Mouse (Mus musculus) CD8-positive naive resting alpha-beta T cell, adult 2 months (primary cell): ENCODE data around the gene Exoc3l2.
"Not testable (repeated sequence)": the region's sequence is repeated elsewhere in the genome, so short reads cannot be mapped to it uniquely, and the experiment has no call there.

Experiments used
- DNase-seq, 2 experiments: peaks; one replicate each; pipeline ENCODE4 v3.0.0; 2022; ENCODE audit warnings: low read depth in 2 of 2, low spot score in 2 of 2

Exoc3l2 gene

DNA sequence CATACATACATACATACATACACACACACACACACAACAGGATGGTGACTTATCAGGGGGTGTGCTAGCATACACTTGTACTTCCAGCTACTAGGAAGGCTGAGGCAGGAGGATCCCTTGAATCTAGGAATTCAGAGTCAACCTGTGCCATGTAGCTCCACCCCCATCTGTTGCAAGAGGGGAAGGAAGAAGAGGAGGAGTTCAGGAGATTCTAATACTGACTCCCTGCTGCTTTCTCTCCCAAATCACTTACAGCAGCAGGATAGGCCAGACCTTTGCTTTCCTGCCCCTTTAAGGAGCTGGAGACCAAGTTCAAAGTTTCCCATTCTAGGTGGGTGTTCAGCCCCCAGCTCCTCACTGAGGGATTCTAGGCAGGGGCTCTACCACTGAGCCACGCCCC lies 22.4 kb downstream of the Exoc3l2 start:
- DNase-seq, result no peak

- DNase-seq, result no peak
Observed at GRCm38 (mm10) chr7:19486549-19486948, 23.4 kb downstream of the Exoc3l2 start.

DNA sequence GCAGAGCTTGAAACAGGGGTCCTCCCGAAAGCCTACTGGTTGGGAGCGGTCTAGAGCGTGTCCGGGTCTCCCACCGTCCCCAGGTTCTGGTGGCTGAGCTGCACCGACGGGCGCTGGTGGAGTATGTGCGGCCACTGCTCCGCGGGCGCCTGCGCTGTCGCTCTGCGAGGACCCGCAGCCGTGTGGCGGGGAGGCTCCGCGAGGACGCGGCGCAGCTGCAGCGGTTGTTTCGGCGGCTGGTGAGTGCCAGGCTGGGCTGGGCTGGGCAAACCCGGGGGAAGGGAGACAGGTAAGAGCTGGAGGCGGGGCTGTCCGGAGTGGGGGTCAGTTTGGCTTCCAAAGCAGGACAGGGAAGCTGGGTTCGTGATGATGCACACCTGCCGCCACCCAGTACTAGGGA lies 26.4 kb downstream of the Exoc3l2 start:
- DNase-seq, result no peak

GRCm38 (mm10) chr7:19491731-19492130 lies 28.6 kb downstream of the Exoc3l2 start:
- no peak for DNase-seq

- no peak for DNase-seq
Observed at GRCm38 (mm10) chr7:19494751-19495474, 31.8 kb downstream of the Exoc3l2 start.

- no peak for DNase-seq
Observed at GRCm38 (mm10) chr7:19495521-19496213, 32.5 kb downstream of the Exoc3l2 start.

DNA sequence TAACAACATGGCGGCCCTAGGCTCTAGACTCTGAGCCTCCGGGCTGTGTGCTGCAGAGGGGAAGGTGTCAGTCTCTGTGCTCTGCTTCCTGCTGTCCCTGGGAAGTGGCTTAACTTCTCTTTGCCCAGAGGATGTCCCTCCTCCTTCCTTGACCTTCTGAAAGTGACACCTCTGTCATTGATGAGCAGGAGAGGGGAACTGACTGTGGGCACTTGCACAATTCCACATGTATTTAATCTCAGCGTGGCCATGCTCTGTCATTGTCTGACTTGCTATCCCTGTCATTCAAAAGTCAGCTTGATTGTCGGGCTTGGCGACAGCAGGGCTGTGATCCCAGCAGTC lies 33.1 kb downstream of the Exoc3l2 start:
- DNase-seq, result no peak

DNA sequence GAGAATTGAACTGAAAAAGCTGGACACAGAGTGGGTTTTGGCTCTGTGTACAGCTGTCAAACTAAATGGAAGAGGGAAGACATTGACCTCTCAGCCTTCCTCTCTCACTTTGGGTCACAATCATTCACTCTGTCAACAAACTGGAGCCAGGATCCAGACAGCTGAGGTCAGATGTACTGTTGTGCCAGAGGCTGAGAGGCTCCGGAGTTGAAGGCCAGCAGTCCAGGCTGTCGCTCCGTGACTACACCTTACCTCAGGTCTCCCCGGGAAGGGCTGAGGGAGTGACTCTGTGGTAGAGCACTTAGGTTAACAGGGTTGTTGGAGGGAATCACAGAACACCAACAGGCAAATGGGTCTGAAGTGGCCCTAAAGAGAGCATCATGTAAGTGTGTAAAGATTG lies 35.2 kb downstream of the Exoc3l2 start:
- DNase-seq, result no peak

- DNase-seq, result no peak
Observed at GRCm38 (mm10) chr7:19500420-19501363, 37.6 kb downstream of the Exoc3l2 start.

- no peak for DNase-seq
Observed at GRCm38 (mm10) chr7:19501658-19502057, 38.5 kb downstream of the Exoc3l2 start.

DNA sequence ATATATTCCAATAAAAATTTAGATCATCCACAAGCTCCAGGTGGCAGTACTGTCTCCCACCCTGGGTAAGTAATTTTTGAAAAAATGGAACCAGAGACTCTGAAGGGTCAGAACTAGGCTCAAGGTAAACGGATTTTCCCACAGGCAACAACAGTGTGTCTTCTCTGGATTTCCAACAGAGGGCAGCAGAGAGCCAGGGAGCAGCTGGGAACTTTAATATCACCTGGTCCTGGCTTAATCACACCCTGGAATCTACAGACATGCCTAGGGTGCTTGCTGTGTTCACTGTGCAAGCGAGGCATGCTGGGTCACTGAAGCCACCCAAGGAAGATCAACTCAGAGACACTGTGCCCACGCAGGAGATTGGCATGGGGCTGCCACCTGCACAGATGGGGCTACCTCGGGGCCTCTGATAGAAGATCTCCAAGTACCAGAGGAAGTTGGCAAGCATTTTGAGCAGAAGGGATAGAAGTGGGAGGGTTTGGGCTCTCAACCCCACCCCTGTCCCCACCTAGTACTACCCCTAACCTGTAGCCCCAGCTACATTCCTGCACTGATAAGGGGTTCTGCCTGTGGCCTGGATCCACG lies 40.4 kb downstream of the Exoc3l2 start:
- DNase-seq, result peak; percentile 37 to 51

DNA sequence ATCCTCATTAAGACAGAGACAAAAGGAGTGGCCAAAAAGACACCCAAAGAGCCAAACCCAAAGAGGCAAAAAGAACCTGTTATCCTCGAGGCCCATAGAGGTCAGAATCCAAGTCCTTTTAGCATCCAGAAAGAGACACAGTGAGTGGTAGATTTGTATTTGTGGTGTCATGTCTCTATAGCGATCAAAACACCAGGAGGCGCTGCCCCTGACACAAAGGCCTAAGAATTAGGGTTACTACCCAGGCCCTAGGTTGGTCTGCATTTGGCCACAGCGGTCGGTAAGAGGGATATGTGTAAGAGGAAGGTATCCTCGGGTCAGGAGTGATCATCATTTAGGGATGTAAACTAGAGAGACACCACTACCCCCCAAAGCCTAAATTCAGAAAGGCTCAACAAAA lies 43.2 kb downstream of the Exoc3l2 start:
- no peak for DNase-seq

GRCm38 (mm10) chr7:19506969-19507611 lies 44.0 kb downstream of the Exoc3l2 start:
- peak in 1 of 2 experiments; percentile 23 for DNase-seq

GRCm38 (mm10) chr7:19507612-19507981 lies 44.5 kb downstream of the Exoc3l2 start:
- DNase-seq, result no peak

- peak; percentile 79 to 83 for DNase-seq
Observed at GRCm38 (mm10) chr7:19508150-19508923, 45.2 kb downstream of the Exoc3l2 start, which contains the start of the genes Bloc1s3 and Trappc6a. Gene Bloc1s3, minus strand, starts transcription at chr7:19508367. Gene Trappc6a, plus strand, starts transcription at chr7:19508395.

DNA sequence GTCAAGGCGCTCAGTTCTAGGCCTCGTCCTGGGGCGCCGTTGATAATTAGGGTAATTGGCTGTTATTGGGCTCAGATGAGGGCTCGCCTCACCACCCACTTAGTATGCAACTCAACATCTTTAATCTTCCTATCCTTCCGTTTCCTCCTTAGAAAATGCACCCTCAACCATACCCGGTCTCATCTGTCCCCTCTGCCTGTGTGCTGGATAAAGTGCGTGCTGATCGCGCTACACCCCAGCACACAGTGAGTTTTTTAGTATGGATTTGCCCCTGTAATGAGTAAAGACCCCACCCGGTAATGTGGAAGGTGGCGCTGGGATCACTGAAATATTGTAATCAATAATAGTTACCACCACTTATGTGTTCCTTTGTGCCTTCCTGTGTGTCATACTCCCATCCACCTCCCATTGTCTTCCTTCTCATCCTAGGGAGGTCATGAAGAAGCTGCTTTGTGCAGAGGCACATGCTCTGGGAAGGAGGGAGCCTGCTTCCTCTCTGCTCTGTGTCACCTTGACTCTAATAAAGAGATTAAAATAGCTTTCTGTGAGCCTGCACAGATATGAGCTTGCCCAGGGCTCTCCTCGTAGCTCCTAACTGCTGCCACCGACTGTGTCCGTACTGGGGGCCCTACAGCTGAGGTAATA lies 45.9 kb downstream of the Exoc3l2 start:
- DNase-seq, result no peak

DNA sequence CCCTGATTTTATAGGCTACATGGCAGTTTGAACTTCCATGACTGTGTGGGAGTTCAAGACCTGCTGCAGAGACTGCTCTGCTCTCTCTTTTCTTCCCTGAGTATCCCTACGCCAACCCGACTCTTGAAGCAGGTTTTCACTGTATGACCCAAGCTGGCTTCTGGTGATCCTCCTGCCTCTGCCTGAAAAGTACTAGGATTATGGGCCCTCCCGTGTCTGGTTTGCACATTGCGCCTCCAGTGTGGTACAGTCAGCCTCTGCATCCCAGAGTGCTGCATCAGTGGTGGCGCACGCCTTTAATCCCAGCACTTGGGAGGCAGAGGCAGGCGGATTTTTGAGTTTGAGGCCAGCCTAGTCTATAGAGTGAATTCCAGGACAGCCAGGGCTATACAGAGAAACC lies 46.7 kb downstream of the Exoc3l2 start:
- no peak for DNase-seq

GRCm38 (mm10) chr7:19511934-19512333 lies 48.8 kb downstream of the Exoc3l2 start:
- DNase-seq, result not testable (repeated sequence)

- no peak for DNase-seq
Observed at GRCm38 (mm10) chr7:19512353-19512752, 49.2 kb downstream of the Exoc3l2 start.
